Mouse (Mus musculus): ENCODE data around the gene Snx21.

DNA sequence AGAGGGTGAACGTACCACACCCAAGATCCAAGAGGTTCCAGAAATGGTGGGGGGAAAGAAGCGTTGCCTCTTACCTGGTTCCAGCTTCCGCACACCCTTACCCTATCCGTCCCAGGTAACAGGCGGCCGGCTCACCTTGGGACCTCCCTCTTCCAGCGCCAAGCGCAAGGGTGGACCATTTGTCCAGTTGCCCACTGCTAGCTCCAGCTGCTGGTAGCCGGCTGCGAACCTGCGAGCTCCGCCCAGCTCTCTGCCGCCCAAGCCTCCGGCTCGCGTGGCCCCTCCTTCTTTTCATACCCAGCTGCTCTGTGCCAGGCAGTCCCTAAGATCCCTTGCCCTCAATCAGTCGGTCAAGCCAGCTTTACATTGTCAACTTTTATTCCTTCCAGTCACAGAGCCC lies 8.8 kb upstream of the Snx21 start:
- TF ChIP-seq POLR2A (IDR thresholded peaks at IDR 0.05; ENCODE audit: insufficient read depth, low read length): no peak
- TF ChIP-seq CTCF (IDR thresholded peaks at IDR 0.05; ENCODE audit: low read depth, low read length): no peak
